Mouse (Mus musculus) CH12.LX (cell line): ENCODE results near the gene Nob1.

Source experiments
- CTCF ChIP-seq, 2 experiments: IDR thresholded peaks in 1 of 2; conservative IDR thresholded peaks in 1 of 2; 2 replicates each; pipeline ENCODE4 v1.5.1; 2011 to 2012; ENCODE audit warnings: low read depth in 2 of 2, low read length in 2 of 2, improper control_type of control experiment in 1 of 2, inconsistent platforms in 1 of 2, mild to moderate bottlenecking in 1 of 2, moderate library complexity in 1 of 2
- POLR2A ChIP-seq: IDR thresholded peaks from 2 replicates; pipeline ENCODE4 v1.6.1; 2011; ENCODE audit warnings: low read depth, mild to moderate bottlenecking, improper control_type of control experiment, low read length
- ZC3H11A ChIP-seq: IDR thresholded peaks from 2 replicates; pipeline ENCODE4 v1.6.1; 2012; ENCODE audit warnings: low read depth, mild to moderate bottlenecking, inconsistent platforms, low read length, improper control_type of control experiment

GRCm38 (mm10) chr8:107382898-107383297, 42.0 kb downstream of the Nob1 start:
- TF ChIP-seq ZC3H11A (no peak), CTCF (conservative IDR thresholded peaks at IDR 0.05 in 1 of 2, IDR thresholded peaks at IDR 0.05 in 1 of 2; ENCODE audit: low read depth in 2 of 2, low read length in 2 of 2) (no peak), POLR2A (no peak)
